Mouse (Mus musculus): ENCODE results near the gene Uqcr10.

DNA sequence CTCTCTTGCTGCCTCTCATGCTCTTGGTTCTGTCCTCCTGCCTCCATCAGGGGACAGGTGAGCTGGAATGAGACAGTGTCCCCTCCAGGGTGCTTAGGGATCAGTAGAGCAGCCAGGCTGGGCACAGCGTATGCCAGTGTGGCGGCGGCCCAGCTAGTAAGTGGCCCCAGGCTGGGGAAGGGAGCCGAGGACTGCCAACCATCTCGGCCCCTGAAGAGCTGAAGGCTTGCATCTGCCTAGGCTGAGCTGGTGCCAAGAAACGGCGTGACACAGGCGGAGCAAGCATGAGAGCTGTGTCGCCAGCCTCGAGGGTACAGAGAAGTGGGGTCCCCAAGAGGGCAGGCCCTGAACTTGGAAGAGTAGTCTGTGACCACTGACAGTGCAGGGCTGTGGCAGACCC lies 33.5 kb upstream of the Uqcr10 start:
- TF ChIP-seq CTCF (conservative IDR thresholded peaks at IDR 0.05; ENCODE audit: insufficient read depth, insufficient read length, low read depth, low read length) (no peak), POLR2A (IDR thresholded peaks at IDR 0.05; ENCODE audit: low read depth, low read length) (no peak)

All from kidney, adult 2 months (tissue).